Mouse (Mus musculus) forebrain, embryonic 14.5 days (tissue): ENCODE data around the gene Rnf44. TPM values are rescaled to one million over a fixed set of nuclear protein-coding genes. Genes with fewer than 3 reads are reported as not detected.

ENCODE experiments used
- ATAC-seq: fragments of 200-750 bp; cut with Nextera tagmentation; 2 replicates; pipeline ENCODE4 v1.8.0; 2017; ENCODE audit warnings: mild to moderate bottlenecking, moderate library complexity
- DNase-seq: peaks from one replicate; pipeline ENCODE4 v3.0.0-alpha.2; 2015; ENCODE audit warnings: low spot score
- H3K27ac ChIP-seq: fragments of 300-500 bp; sonication (generic); 2 replicates; pipeline ENCODE4 v1.5.1; 2014; ENCODE audit warnings: low read depth, mild to moderate bottlenecking, control low read depth, low read length, moderate library complexity
- H3K27me3 ChIP-seq: fragments of 300-500 bp; sonication (generic); replicated peaks from 2 replicates; pipeline ENCODE4 v1.6.1; 2014; ENCODE audit warnings: low read length, control low read depth, mixed read lengths; ENCODE audit not compliant: control insufficient read depth, insufficient read depth
- H3K36me3 ChIP-seq: fragments of 300-500 bp; sonication (generic); 2 replicates; pipeline ENCODE4 v1.6.1; 2014; ENCODE audit warnings: low read length, control low read depth; ENCODE audit not compliant: control insufficient read depth, insufficient read depth
- H3K4me1 ChIP-seq: fragments of 300-500 bp; sonication (generic); 2 replicates; pipeline ENCODE4 v1.6.1; 2014; ENCODE audit warnings: antibody characterized with exemption, low read length, control low read depth; ENCODE audit not compliant: control insufficient read depth, insufficient read depth
- H3K4me2 ChIP-seq: fragments of 300-500 bp; sonication (generic); 2 replicates; pipeline ENCODE4 v1.6.1; 2014; ENCODE audit warnings: mild to moderate bottlenecking, control low read depth, low read length
- H3K4me3 ChIP-seq: fragments of 300-500 bp; sonication (generic); 2 replicates; pipeline ENCODE4 v1.5.1; 2014; ENCODE audit warnings: low read depth, low read length, control low read depth
- H3K9ac ChIP-seq: fragments of 300-500 bp; sonication (generic); 2 replicates; pipeline ENCODE4 v1.6.1; 2014; ENCODE audit warnings: mild to moderate bottlenecking, low read length, control low read depth, moderate library complexity
- H3K9me3 ChIP-seq: fragments of 300-500 bp; sonication (generic); replicated peaks from 2 replicates; pipeline ENCODE4 v1.6.1; 2016; ENCODE audit warnings: low read length, control low read depth, mixed read lengths; ENCODE audit not compliant: control insufficient read depth
- WGBS: fragments of 180-500 bp; shearing (Covaris S2); extraction: QIAGEN DNeasy Blood & Tissue Kit; methylation state at CpG from one replicate; pipeline ENCODE4 v1.1.7; 2014; 5-methylcytosine and 5-hydroxymethylcytosine counted together
- polyA plus RNA-seq: library from polyadenylated mRNA; unstranded; fragments of >200 nt; fragmentation: Nextera tagmentation; extraction: Ambion mirVana; gene quantifications from 2 replicates; pipeline ENCODE4 v1.2.1, GENCODE M21; 2014

Rnf44 gene
- polyA plus RNA-seq, 1 experiment from 2014 or later, result 73.5 TPM

DNA sequence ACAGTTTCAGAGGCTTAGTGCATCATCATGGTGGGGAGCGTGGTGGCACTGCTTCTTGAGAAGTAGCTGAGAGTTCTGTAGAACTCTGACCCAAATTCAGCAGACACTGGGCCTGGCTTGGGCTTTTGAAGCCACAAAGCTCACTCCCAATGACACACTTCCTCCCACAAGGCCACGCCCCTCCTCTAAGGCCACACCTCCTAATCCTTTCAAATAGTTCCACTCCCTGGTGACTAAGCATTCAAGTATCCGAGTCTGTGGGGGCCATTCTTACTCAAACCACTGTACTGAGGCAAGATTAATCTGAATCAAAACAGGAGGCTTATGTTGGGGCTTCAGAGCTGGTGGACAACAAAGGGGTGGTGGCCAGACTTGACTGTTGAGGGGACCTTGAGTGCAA is 17.2 kb upstream of the Rnf44 start:
- no peak for DNase-seq
- H3K4me2 ChIP-seq, result no peak overlapping the region
- H3K9ac ChIP-seq, result no peak overlapping the region
- H3K4me3 ChIP-seq, result no peak overlapping the region
- 84% methylated on average over 3 of the region's 3 CpGs for WGBS
- H3K36me3 ChIP-seq, result no peaks in the 10 kb centered on the region
- ATAC-seq, result no peak
- no peak overlapping the region for H3K27ac ChIP-seq
- no peaks in the 10 kb centered on the region for H3K9me3 ChIP-seq
- H3K27me3 ChIP-seq, result no peaks in the 10 kb centered on the region
- H3K4me1 ChIP-seq, result no peaks in the 10 kb centered on the region

DNA sequence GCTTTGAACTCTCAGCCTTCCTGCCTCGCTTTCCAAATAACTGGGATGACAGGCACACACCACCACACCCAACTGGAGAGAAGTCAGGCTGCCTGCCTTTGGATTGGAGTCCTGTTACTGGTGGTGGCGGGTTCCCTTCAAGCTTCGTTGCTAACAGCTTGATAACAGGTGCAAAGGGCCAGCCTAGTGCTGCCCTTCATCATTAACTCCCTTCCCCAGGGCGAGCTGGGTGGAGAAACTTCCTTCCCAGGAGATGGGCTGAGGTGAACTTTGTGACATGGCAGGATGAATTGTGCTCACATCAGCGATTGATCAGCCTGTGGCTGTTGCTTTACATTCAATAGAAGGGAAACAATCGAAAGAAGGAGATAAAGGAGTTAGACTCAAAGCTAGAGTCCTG is 11.2 kb upstream of the Rnf44 start:
- H3K27ac ChIP-seq, result no peak overlapping the region
- H3K4me3 ChIP-seq, result no peak overlapping the region
- H3K36me3 ChIP-seq, result no peaks in the 10 kb centered on the region
- DNase-seq (no peak), ATAC-seq (no peak)
- H3K9me3 ChIP-seq, result no peaks in the 10 kb centered on the region
- H3K9ac ChIP-seq, result no peak overlapping the region
- WGBS, result 53% methylated on average over 6 of the region's 6 CpGs
- H3K27me3 ChIP-seq, result no peaks in the 10 kb centered on the region
- H3K4me2 ChIP-seq, result no peak overlapping the region
- H3K4me1 ChIP-seq, result no peaks in the 10 kb centered on the region

DNA sequence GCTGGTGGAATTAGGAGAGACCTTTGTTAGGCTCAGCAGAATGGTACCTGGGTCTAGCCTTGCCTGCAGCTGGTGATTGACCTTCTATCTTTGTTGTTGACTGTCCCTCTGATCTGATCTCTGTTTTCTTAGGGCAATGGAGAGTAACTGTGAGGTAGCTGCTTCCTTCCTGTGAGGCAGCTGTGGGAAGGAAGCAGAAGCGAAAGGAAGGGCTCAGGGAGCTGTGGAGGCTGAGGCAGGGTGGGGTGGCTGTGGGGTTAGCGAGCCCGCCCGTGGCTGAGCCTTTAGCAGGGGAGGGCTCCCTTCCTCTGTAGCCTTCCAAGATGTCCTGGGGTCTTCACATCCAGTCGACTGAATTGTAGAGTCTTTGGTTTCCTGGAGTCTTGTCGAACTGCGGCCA is 8.8 kb upstream of the Rnf44 start:
- Histone ChIP-seq H3K9ac (no peak overlapping the region), H3K9me3 (no peaks in the 10 kb centered on the region), H3K4me1 (no peaks in the 10 kb centered on the region), H3K4me3 (no peak overlapping the region), H3K27me3 (no peaks in the 10 kb centered on the region), H3K36me3 (no peaks in the 10 kb centered on the region), H3K27ac (no peak overlapping the region), H3K4me2 (no peak overlapping the region)
- DNase-seq, result no peak
- WGBS, result 77% methylated on average over 7 of the region's 7 CpGs
- no peak for ATAC-seq

DNA sequence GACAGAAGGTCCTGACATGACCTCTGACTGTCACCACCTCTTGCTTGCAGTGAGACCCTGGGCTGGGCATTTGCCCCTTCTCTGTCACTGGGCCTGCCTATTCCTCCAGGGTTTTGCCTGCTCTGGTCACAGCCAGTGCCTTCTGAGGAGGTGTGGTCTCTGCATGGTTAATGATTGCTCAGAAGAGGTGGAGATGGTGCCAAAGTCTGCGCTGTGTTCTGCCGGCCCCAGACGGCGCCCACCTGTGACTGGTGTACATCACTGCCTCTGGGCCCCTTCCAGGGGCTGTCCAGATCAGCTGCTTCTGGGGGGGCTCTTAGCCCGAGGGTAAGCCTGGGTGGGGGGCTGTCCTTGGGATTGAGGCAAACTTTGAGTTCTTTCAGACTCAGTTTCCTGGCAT is 7.5 kb upstream of the Rnf44 start, which contains the start of gene Cdhr2:
Gene Cdhr2, plus strand, starts transcription at position 219 of the 400 bp plus-strand sequence.
- Histone ChIP-seq H3K4me2 (no peak within 1 kb of the TSS), H3K9me3 (no peaks in the 10 kb centered on the region), H3K36me3 (no peaks in the 10 kb centered on the region), H3K4me3 (no peak within 1 kb of the TSS), H3K27ac (no peak within 1 kb of the TSS), H3K4me1 (no peaks in the 10 kb centered on the region), H3K9ac (no peak within 1 kb of the TSS), H3K27me3 (no peaks in the 10 kb centered on the region)
- ATAC-seq (no peak), DNase-seq (no peak)
- 75% methylated on average over 5 of the region's 5 CpGs for whole genome bisulfite sequencing

DNA sequence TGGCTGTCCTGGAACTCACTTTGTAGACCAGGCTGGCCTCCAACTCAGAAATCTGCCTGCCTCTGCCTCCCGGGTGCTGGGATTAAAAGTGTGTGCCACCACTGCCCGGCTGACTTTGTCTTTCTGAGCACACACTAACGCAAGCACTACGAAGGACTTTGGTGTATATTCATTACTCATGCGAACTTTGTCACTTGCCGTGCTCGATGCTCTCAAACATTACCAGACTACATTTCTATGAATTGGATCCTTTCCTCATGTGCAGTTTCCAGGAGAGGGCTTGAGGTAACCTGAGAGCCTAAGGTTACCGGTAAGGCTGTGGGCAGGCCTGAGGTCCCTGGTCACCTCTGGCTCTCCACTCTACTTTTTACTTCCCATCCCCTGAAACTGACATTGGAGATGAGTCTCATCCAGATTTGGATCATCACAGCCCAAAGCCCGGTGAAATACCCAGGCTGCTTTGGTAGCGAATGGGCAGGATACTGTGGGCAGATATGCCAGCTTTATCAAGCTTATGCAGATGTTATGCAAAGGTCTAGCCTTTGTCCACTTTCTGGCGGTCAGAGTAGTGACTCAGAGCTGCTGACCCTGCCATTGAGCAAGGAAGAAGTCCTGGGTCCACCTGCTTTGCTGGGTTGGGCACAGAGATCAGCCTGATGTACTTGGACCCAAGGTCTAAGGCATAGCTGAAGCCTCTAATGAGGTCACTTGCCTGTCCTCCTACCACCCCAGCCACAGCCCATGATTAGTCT is 1.9 kb upstream of the Rnf44 start:
- Histone ChIP-seq H3K9me3 (no peaks in the 10 kb centered on the region), H3K27ac (no peak overlapping the region), H3K9ac (no peak overlapping the region), H3K4me3 (no peak overlapping the region), H3K27me3 (no peaks in the 10 kb centered on the region), H3K36me3 (no peaks in the 10 kb centered on the region), H3K4me1 (peaks cover 15% of the 10 kb centered on the region), H3K4me2 (no peak overlapping the region)
- WGBS, result 88% methylated on average over 11 of the region's 11 CpGs
- no peak for DNase-seq
- no peak for ATAC-seq

DNA sequence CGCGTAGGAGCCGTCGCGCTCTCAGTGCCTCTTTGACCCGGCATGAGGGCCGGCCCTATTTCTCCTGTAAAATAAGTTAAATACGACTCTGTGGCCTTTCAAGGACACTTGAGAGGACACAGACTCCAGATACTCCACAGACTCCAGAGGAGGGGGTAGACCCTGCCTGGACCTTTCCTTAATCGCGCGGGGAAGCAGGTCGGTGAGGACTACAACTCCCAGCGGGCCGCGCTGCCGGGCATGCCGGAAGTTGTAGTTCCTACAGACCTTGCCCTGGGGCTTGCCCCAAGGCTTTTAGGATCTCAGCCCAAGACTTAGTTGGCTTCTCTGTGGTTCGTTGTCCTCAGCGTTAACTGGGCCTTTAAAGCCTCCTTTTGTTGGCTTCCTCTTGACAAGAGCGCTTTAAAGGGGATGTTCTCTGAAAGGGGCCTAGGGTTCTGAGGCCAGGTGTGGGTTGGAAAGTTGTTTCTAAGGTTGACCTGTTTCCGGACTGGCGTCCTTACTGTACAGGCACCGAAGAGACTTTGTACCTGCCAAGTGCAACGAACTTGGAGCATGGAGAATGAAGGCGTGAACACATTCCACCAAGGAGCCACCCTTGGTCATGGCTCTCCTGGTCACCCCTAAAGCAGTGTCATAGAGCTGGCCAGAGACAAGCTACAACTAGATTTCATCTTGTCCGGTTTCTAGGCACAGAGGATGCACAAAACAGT is 797 bp upstream of the Rnf44 start:
- Histone ChIP-seq H3K27ac (peak overlapping the region; percentile 89), H3K4me1 (peaks cover 15% of the 10 kb centered on the region), H3K36me3 (no peaks in the 10 kb centered on the region), H3K9ac (peak overlapping the region; percentile 65), H3K4me2 (peak overlapping the region; percentile 52), H3K27me3 (no peaks in the 10 kb centered on the region), H3K9me3 (no peaks in the 10 kb centered on the region), H3K4me3 (peak overlapping the region; percentile 100)
- DNase-seq, result no peak
- WGBS, result 16% methylated on average over 26 of the region's 26 CpGs
- ATAC-seq, result peak; percentile 88

DNA sequence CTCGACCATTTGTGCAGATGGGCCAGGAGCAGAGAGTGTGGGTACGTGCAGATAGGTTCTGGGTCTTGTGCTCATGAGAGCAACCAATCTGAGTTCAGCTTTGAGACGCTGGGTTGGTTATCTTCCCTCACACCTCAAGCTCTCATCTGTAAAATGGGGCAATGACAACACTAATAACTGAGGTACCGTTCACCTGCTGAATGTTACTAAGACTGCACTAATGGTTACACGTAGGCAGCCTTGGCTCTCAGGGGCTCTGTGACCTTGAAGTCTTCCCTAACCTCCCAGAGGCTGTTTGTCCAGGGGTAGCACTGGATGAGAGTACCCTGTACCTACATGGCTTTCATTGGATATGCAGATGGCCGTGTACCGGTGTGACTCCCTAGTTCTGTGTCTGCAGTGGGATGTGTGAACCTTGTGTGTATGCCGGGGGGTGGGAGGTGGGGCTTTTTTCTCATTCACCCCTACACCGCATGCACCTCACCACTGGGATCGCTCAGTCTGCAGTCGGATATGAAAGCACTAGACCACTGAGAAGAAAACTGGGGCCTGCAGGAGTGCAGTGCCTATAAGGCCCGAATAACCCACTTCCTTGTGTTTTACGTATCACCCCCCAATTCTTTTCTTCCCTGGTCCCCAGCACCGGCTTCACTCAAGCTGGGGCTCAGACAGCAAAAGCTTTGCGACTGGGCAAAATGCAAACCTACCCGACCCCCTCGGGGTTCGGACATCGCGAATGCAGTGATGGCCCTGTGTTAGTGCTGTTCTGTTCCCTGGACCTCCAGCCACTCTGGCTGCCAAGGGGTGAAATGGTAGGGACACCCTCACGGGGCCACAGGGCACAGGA is 773 bp downstream of the Rnf44 start:
- WGBS, result 16% methylated on average over 21 of the region's 21 CpGs
- Histone ChIP-seq H3K4me2 (peak overlapping the region; percentile 96), H3K27me3 (no peaks in the 10 kb centered on the region), H3K9ac (peak overlapping the region; percentile 98), H3K9me3 (no peaks in the 10 kb centered on the region), H3K27ac (peak overlapping the region; percentile 87), H3K4me3 (peak overlapping the region; percentile 100), H3K4me1 (peaks cover 18% of the 10 kb centered on the region), H3K36me3 (no peaks in the 10 kb centered on the region)
- ATAC-seq (no peak), DNase-seq (no peak)

DNA sequence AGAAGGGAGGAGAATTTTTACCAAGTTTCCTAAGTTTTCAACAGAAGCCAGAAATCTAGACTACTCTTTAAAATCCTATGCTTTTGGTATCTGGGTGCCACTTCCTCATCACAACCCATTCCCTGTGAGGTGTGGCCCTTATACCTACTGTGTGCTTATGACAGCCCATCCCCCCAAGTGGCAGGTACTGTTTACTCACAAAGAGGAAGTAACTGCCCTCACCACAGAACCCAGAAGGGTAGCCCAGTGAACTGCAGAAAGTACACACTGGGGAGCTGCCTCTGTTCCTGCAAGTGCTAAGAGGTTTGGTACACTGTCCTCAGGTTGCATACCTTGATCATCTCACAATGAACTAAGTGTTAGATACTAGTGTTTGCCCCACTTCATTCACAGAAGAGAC is 2.0 kb downstream of the Rnf44 start:
- no peak for DNase-seq
- Histone ChIP-seq H3K4me1 (peaks cover 18% of the 10 kb centered on the region), H3K9ac (peak overlapping the region; percentile 98; the same call in 1 of the 2 replicates), H3K4me2 (no peak overlapping the region), H3K27me3 (no peaks in the 10 kb centered on the region), H3K9me3 (no peaks in the 10 kb centered on the region), H3K4me3 (no peak overlapping the region), H3K36me3 (no peaks in the 10 kb centered on the region), H3K27ac (no peak overlapping the region)
- no peak for ATAC-seq
